Mouse (Mus musculus) embryonic stem cell, embryonic (primary cell): ENCODE data around the gene Adrm1.

Experiments used
- CTCF ChIA-PET, 4 experiments: fragments of 300-600 bp in 2 of 4; fragments of 350-600 bp in 2 of 4; sonication (Branson Sonifier 250); formaldehyde crosslinking; loops; one replicate each; lab custom pipeline; 2022; ENCODE audit warnings: inconsistent platforms in 2 of 4; lab: Charles Lee
- POLR2A ChIA-PET, 4 experiments: fragments of 300-600 bp in 2 of 4; fragments of 350-600 bp in 2 of 4; sonication (Branson Sonifier 250); formaldehyde crosslinking; loops; one replicate each; lab custom pipeline; 2022; ENCODE audit warnings: antibody characterized with exemption in 4 of 4, inconsistent platforms in 1 of 4; lab: Charles Lee

Adrm1 gene

DNA sequence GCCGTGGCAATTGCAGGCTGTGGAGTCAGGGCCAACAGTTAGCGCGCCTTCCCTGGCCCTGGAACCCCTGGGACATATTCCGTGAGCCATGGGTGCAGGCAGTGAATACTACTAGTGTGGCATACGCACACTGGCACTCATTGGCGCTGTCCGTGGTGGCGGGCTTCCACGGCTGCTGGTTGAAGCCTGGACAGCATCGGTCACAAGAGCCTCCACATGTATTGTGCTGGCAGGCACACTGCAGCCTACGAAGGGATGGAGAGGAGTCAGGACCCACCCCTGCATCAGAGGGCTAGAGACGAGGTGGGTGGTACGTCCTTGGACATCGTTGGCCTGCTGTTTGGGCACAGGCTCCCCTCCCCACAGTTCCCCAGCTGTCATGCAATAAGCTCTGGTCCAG is 31.0 kb downstream of the Adrm1 start:
- CTCF ChIA-PET = interaction anchor here in 2 of 4 experiments (0.5 to 1.6 kb wide), 4 partner anchors 11 to 989 kb away, joined by 3 to 5 read pairs (median 3); no protein-coding TSS in a partner anchor
- POLR2A ChIA-PET = interaction anchor here in 2 of 4 experiments (0.6 to 32.9 kb wide), 9 partner anchors 8 to 85 kb away, joined by 3 to 743 read pairs (median 4); partner anchors contain the start of genes Lama5 (in 2 of the 2) and Rps21 (in 2 of the 2)

DNA sequence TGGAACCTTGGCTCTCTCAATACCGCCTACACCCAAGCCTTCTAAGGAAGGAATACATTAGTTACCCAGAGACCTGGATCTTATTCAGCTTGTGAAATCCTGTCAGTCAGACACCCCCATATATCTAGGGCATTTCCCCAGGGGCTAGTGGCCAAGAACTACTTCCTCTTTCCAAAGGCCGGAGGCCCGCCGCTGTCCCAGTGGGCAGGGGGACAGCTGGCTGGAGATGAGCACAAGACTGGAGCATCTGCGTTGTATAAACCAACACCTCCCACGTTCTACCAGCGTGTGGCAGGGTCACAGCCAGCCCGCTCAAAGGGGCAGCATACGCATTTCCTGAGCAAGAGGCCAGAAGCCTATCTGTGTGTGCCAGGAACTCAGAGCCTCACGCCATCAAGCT is 31.5 kb downstream of the Adrm1 start:
- POLR2A ChIA-PET = interaction anchor here in 2 of 4 experiments (0.9 to 32.9 kb wide), 7 partner anchors 11 to 55 kb away, joined by 3 to 743 read pairs (median 18); partner anchors contain the start of genes Lama5 (in 2 of the 2) and Rps21 (in 1 of the 2)
- CTCF ChIA-PET = interaction anchor here in 2 of 4 experiments (1.3 to 1.6 kb wide), 3 partner anchors 10 to 48 kb away, joined by 3 to 5 read pairs (median 3); no protein-coding TSS in a partner anchor

DNA sequence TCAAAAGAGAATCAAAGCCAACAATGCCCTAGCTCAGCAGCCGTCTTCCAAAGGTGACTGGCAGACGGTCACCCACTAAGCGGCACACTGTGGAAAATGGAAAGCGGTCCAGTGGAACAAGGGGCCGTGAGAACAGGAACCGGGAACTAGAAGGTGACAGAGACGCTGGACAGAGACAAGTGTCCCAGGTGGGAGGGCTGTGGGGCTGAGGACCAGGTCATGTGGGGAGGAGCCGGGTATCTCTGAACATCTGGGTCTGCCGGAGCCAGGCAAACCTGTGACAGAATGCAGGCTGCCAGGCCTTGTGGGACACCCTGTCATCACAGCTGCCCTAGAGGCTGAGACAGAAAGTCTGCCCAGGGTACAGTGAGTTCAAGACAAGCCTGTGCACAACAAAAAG is 33.2 kb downstream of the Adrm1 start:
- POLR2A ChIA-PET = interaction anchor here (0.6 to 32.9 kb wide), 16 partner anchors 10 to 53 kb away, joined by 3 to 743 read pairs (median 4); partner anchors contain the start of genes Lama5 (in 2 of the 4) and Rps21 (in 1 of the 4)
- CTCF ChIA-PET = interaction anchor here in 2 of 4 experiments (0.6 to 1.0 kb wide), 3 partner anchors 9 to 108 kb away, joined by 3 to 6 read pairs (median 3); no protein-coding TSS in a partner anchor

DNA sequence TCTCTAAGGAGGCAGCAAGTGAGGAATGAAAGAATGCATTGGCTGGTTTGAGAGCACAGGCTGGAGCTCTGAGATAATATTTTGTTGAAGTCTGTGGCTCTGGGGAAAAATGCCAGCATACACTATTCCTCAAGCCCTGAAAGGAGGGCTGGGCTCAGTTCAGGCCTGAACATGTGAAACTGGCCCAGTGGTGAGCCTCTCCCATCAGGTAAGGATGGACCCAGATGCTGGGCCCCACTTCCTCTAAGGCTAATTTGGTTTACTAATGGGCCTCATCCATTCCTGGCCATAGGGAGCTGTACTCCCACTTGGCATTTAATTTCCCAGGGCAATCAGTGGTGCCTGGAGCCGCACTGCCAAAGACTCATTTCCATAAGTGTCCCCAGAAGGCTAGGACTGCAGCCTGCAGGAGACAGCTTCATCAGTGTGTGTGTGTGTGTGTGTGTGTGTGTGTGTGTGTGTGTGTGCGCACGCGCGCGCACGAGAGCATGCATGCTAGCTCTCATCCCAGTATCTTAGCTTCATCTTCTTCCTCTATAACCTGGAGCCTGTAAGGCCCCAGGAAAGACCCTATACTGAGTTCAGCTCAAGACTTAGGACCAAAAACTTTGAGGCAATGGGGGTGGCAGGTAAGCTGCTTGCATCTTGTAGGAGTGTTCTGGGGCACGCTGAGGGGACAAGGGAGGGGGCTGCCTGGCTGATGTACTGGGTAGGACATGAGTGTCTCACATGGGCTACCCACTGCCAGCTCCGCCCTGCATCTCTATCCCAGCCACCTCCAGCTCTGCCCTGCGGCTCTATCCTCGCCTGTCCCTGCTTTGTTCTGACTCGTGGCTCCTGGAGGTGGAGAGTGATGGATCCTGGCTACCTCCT is 34.0 kb downstream of the Adrm1 start:
- ChIA-PET POLR2A (interaction anchor here (0.6 to 32.9 kb wide), 24 partner anchors 11 to 698 kb away, joined by 3 to 743 read pairs (median 4); partner anchors contain the start of genes Lama5 (in 2 of the 4) and Rps21 (in 2 of the 4)), CTCF (interaction anchor here (0.6 to 1.4 kb wide), 8 partner anchors 10 to 109 kb away, joined by 3 to 6 read pairs (median 4); no protein-coding TSS in a partner anchor)

DNA sequence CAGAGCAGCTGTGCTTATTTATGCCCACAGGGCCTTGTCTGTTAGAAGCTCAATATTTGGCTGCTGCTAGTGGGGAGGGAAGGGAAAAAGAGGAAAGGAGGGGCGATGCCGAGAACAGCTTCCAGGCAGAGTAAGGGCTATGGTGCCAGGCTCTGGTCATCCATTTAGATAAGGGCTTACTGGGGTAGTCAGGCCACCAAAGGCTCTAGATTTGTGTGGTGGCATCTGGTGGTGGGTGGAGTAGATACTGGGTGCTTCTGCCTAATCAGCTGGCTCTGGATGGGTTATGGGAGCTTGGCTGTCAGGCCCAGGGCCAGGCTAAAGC is 34.6 kb downstream of the Adrm1 start:
- POLR2A ChIA-PET = interaction anchor here in 3 of 4 experiments (0.7 to 32.9 kb wide), 16 partner anchors 12 to 697 kb away, joined by 3 to 743 read pairs (median 4); partner anchors contain the start of genes Lama5 (in 2 of the 3), Rps21 (in 2 of the 3), Dido1 (in 1 of the 3) and Gid8 (in 1 of the 3)
- CTCF ChIA-PET = interaction anchor here (0.6 to 1.4 kb wide), 4 partner anchors 11 to 45 kb away, joined by 3 to 4 read pairs (median 4); no protein-coding TSS in a partner anchor

DNA sequence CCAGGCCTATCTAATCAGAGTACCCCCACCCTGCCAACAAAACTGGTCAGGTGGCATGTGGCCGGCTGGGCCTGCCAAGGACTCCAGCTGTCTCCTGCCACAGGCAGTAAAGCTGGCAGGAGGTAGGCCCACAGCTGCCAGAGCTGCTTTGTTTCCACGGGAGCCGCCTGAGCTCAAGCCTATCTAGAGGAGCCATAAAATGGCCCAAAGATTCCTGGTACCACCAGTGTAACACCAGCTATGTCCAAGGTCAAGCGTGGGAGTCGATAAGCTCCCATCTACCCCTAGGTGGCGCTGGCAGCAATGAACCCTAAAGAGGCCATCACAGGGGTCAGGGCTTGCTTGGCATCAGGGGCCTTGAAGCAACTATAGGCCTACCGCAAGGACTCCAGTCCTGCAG is 36.6 kb downstream of the Adrm1 start:
- ChIA-PET CTCF (interaction anchor here (0.6 to 8.2 kb wide), 42 partner anchors 9 to 583 kb away, joined by 3 to 102 read pairs (median 5); partner anchors contain the start of genes Rps21 (in 2 of the 4), Adrm1 (in 1 of the 4) and Lama5 (in 1 of the 4)), POLR2A (interaction anchor here (0.6 to 32.9 kb wide), 26 partner anchors 10 to 166 kb away, joined by 3 to 743 read pairs (median 4); partner anchors contain the start of genes Lama5 (in 2 of the 4), Rps21 (in 2 of the 4), Psma7 (in 1 of the 4) and Ss18l1 (in 1 of the 4))

DNA sequence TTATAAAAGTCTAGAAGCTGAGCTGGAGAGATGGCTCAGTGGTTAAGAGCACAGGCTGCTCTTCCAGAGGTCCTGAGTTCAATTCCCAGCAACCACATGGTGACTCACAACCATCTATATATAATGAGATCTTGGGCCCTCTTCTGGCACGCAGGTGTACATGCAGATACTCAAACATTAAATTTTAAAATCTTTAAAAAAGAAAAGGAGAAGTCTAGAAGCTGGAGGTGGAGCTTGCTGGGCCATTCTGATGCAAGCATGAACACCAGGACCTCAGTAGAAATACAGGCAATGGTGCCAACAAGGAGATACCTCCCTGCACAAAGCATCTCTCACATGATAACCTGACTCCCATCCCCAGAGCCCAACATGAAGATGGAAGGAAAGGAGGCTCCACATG is 37.7 kb downstream of the Adrm1 start:
- POLR2A ChIA-PET = interaction anchor here (0.7 to 32.9 kb wide), 15 partner anchors 8 to 171 kb away, joined by 3 to 743 read pairs (median 5); partner anchors contain the start of genes Lama5 (in 2 of the 4) and Rps21 (in 2 of the 4)

DNA sequence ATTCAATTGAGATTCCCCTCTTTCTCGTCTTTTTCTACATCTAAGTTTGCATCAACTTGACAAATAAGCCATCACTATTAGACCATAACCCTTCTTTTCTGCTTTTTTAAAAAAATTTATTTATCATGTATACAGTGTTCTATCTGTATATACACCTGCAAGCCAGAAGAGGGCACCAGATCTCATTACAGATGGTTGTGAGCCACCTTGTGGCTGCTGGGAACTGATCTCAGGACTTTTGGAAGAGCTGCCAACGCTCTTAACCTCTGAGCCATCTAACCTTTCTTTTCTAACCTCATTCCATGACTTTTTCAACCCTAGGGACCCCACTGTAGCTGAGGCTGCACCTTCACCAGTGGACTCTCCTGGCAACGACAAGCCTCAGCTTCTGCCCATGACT is 41.0 kb downstream of the Adrm1 start:
- ChIA-PET CTCF (interaction anchor here (0.5 to 8.2 kb wide), 32 partner anchors 9 to 275 kb away, joined by 3 to 102 read pairs (median 4); partner anchors contain the start of genes Lama5 (in 1 of the 4) and Rps21 (in 1 of the 4)), POLR2A (interaction anchor here in 3 of 4 experiments (0.6 to 32.9 kb wide), 19 partner anchors 2 to 125 kb away, joined by 3 to 743 read pairs (median 6); partner anchors contain the start of genes Rps21 (in 3 of the 3) and Lama5 (in 2 of the 3))

More for the DNA sequence above, 37.7 kb downstream of the Adrm1 start:
- CTCF ChIA-PET = interaction anchor here (0.7 to 8.2 kb wide), 15 partner anchors 10 to 130 kb away, joined by 3 to 102 read pairs (median 6); partner anchors contain the start of genes Adrm1 (in 1 of the 4) and Lama5 (in 1 of the 4)

DNA sequence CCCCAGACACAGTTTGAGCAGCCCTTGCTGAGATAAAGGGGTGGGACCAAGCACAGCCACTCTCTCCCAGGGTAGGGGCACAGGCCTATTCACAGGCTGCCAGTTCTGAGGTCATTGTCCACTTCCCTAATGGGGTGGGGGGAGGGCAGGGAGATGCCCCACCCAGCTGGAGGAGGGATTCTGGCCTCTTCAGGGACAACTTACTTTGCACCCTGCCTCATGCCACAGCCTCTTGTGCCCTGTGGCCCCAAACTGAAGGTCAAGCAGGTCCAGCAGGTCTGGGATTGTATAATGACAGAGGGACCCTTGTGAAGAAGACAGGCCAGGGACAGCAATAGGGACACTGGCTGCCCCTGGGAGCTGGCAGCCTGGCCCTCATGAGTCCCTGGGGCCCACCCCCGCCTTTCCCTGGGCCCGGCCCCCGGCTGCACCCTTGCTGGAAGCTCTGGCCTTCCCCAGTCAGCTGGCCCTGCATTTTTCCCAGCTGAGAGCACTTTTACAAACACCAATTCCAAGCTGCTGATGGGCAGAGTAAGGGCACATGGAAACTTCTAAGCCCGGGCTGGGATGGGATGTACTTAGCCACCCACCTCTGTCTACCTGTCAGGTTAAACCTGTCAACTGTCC is 43.2 kb downstream of the Adrm1 start:
- POLR2A ChIA-PET = interaction anchor here in 2 of 4 experiments (0.6 to 32.9 kb wide), 9 partner anchors 4 to 46 kb away, joined by 3 to 743 read pairs (median 201); partner anchors contain the start of genes Lama5 (in 2 of the 2) and Rps21 (in 2 of the 2)
- CTCF ChIA-PET = interaction anchor here in 1 of 4 experiments (2.7 to 8.2 kb wide), 3 partner anchors 11 to 37 kb away, joined by 10 to 102 read pairs (median 31); partner anchors contain the start of gene Lama5

DNA sequence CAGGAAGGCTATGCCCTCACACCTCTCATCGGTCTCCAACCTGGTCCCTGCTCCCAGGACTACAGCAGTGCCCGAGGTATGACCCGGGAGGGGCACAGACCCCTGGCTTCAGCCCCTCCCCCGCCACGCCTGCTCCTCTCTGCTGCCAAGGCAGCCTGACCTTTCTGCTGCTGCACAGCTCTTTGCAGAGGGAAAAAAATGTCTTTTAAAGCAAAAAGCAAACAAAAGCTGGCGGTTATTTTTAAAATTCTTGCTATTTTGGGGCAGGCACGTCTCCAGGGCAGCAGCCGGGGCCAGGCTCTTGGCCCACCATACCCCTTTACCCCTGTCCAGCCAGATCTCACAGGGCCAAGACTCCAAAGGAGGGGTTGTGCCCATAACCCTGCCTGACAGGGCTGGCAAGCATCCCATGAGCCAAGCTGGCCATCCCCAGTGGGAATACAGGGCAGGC is 43.8 kb downstream of the Adrm1 start:
- ChIA-PET POLR2A (interaction anchor here in 2 of 4 experiments (0.9 to 32.9 kb wide), 9 partner anchors 5 to 46 kb away, joined by 3 to 743 read pairs (median 201); partner anchors contain the start of genes Lama5 (in 2 of the 2) and Rps21 (in 2 of the 2)), CTCF (interaction anchor here in 1 of 4 experiments (0.6 to 2.7 kb wide), 3 partner anchors 13 to 37 kb away, joined by 4 to 10 read pairs (median 5); no protein-coding TSS in a partner anchor)

DNA sequence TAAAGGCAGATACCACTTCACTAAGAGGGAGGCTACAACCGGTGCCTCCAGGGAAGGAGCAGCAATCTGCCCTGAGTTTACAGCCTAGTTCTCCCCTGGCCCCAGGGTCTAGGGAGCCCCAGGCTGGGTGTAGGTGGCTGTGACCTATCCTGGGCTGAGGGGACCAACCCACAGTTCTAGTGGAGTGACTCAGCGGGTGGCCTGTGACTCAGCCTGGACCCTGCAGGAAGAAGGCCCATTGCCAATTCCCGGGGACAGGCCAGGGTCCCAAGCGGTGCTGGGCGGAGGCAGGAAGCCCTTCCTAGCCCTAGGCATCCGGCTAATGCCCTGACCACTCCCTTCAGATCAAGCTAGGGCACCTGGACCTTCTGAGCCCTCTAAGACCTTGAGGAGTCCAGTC is 44.7 kb downstream of the Adrm1 start:
- ChIA-PET POLR2A (interaction anchor here in 3 of 4 experiments (0.9 to 32.9 kb wide), 13 partner anchors 5 to 45 kb away, joined by 3 to 743 read pairs (median 121); partner anchors contain the start of genes Lama5 (in 2 of the 3) and Rps21 (in 2 of the 3)), CTCF (interaction anchor here in 3 of 4 experiments (0.5 to 2.7 kb wide), 6 partner anchors 8 to 165 kb away, joined by 3 to 10 read pairs (median 5); no protein-coding TSS in a partner anchor)

DNA sequence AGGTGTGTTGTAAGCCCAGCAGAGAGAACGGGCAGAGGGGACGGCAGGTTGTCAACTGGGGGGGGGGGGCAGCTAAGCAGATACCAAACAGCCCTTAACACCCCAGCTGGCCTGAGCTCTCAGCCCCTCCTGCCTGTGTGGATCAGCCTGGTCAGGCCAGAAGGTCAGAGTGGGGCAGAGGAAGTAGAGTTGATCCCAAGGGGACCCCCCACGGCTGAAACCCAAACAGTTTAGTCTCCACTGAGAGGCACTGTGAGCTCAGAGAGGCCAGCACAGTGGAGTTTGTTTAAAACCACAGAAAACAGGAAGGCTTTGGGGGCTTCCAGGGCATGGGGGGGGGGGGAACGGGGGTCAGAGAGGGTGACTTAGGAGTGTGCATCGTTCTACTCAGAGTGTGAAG is 45.6 kb downstream of the Adrm1 start:
- CTCF ChIA-PET = interaction anchor here (0.6 to 2.7 kb wide), 11 partner anchors 8 to 608 kb away, joined by 3 to 10 read pairs (median 5); partner anchors contain the start of genes Lama5 (in 1 of the 4) and Rps21 (in 1 of the 4)
- POLR2A ChIA-PET = interaction anchor here (0.6 to 32.9 kb wide), 15 partner anchors 3 to 44 kb away, joined by 3 to 743 read pairs (median 121); partner anchors contain the start of genes Lama5 (in 2 of the 4) and Rps21 (in 2 of the 4)

DNA sequence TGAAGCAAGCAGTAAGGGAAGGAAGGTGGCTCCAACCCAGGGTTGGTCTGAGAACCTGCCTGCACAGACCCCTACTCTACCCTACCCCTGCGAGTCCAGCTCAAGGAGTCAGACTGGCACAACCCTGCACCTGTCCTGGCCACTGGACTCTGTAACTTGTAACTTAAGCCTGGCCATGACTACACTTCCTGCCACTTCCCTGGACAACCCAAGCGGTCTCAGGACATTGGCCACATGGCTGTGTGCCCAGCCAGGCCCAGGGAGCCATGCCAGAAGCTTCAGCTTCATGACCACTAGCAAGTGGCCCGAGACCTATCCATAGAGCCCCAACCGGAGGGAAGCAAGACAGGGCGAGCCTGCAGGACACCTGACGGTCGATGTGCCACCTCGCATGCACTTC is 46.3 kb downstream of the Adrm1 start:
- POLR2A ChIA-PET = interaction anchor here (1.0 to 32.9 kb wide), 14 partner anchors 4 to 43 kb away, joined by 3 to 743 read pairs (median 161); partner anchors contain the start of genes Lama5 (in 2 of the 4) and Rps21 (in 2 of the 4)
- CTCF ChIA-PET = interaction anchor here (0.6 to 3.6 kb wide), 12 partner anchors 8 to 280 kb away, joined by 3 to 12 read pairs (median 4); partner anchors contain the start of gene Lama5 (in 1 of the 4)

DNA sequence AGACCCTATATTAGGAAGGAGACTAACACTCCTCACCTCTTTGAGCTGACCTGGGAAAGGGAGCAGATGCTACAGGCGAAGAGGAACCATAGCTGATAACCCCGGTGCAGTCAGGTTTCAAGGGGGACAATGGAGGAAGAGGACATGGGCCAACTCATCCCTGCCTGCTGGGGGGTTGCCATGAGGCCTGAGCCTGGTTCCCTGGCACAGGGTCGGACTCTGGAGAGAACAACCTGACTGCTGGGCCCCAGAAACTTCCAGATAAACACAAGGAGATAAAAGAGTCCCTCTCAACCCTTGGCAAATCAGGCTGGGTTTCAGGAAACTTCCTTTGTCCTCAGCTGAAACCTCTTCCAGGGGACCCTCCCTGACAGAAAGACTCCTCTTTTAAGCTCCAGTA is 47.0 kb downstream of the Adrm1 start:
- CTCF ChIA-PET = interaction anchor here in 2 of 4 experiments (0.5 to 3.6 kb wide), 7 partner anchors 9 to 241 kb away, joined by 3 to 12 read pairs (median 4); no protein-coding TSS in a partner anchor
- POLR2A ChIA-PET = interaction anchor here in 3 of 4 experiments (0.7 to 32.9 kb wide), 16 partner anchors 3 to 228 kb away, joined by 3 to 743 read pairs (median 70); partner anchors contain the start of genes Lama5 (in 2 of the 3) and Rps21 (in 2 of the 3)

DNA sequence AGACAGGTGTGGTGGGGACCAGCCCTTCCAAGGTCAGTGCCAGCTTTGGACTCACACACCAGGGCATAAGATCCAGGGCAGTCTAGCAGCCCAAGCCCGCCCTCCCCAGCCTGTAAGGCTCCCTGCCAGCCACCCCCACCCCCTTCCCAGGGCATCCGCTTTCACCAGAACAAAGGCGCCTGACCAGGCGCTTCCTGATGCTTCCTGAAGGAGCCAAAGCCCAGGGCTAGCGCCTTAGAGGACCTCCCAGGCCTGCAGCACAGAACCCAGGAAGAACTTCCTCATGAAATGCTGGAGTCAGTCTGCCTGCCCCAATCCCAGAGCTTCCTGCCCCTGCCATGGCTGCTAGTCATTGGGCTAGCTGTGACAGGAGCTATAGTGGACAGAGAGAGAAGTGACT is 47.4 kb downstream of the Adrm1 start:
- ChIA-PET CTCF (interaction anchor here in 3 of 4 experiments (0.5 to 3.6 kb wide), 10 partner anchors 9 to 343 kb away, joined by 3 to 12 read pairs (median 4); no protein-coding TSS in a partner anchor), POLR2A (interaction anchor here (0.6 to 32.9 kb wide), 19 partner anchors 3 to 242 kb away, joined by 3 to 743 read pairs (median 5); partner anchors contain the start of genes Lama5 (in 2 of the 4) and Rps21 (in 2 of the 4))
